Mouse (Mus musculus) heart, embryonic 12.5 days (tissue): ENCODE results near the gene Tmem254a. TPM values are rescaled to one million over a fixed set of nuclear protein-coding genes. Genes with fewer than 3 reads are reported as not detected.
"Not testable (repeated sequence)": the region's sequence is repeated elsewhere in the genome, so short reads cannot be mapped to it uniquely, and the experiment has no call there.

ENCODE experiments used
- ATAC-seq: fragments of 200-750 bp; cut with Nextera tagmentation; 2 replicates; pipeline ENCODE4 v1.8.0; 2017; ENCODE audit warnings: moderate TSS enrichment, moderate library complexity; ENCODE audit not compliant: insufficient number of reproducible peaks, low FRiP score
- H3K27ac ChIP-seq: fragments of 300-500 bp; sonication (generic); 2 replicates; pipeline ENCODE4 v1.5.1; 2016; ENCODE audit warnings: mild to moderate bottlenecking, moderate library complexity; ENCODE audit not compliant: poor library complexity, severe bottlenecking
- H3K27me3 ChIP-seq: fragments of 300-500 bp; sonication (generic); replicated peaks from 2 replicates; pipeline ENCODE4 v1.6.1; 2016; ENCODE audit warnings: mild to moderate bottlenecking, moderate library complexity
- H3K36me3 ChIP-seq: fragments of 300-500 bp; sonication (generic); 2 replicates; pipeline ENCODE4 v1.6.1; 2016; ENCODE audit warnings: mild to moderate bottlenecking, moderate library complexity
- H3K4me1 ChIP-seq: fragments of 300-500 bp; sonication (generic); replicated peaks from 2 replicates; pipeline ENCODE4 v1.6.1; 2016; ENCODE audit warnings: mild to moderate bottlenecking
- H3K4me2 ChIP-seq: fragments of 300-500 bp; sonication (generic); 2 replicates; pipeline ENCODE4 v1.6.1; 2016; ENCODE audit warnings: mild to moderate bottlenecking, moderate library complexity
- H3K4me3 ChIP-seq: fragments of 300-500 bp; sonication (generic); 2 replicates; pipeline ENCODE4 v1.5.1; 2016; ENCODE audit warnings: mild to moderate bottlenecking
- H3K9ac ChIP-seq: fragments of 300-500 bp; sonication (generic); 2 replicates; pipeline ENCODE4 v1.6.1; 2016; ENCODE audit warnings: mild to moderate bottlenecking, moderate library complexity
- H3K9me3 ChIP-seq: fragments of 300-500 bp; sonication (generic); replicated peaks from 2 replicates; pipeline ENCODE4 v1.6.1; 2016; ENCODE audit warnings: mild to moderate bottlenecking, moderate library complexity
- WGBS: fragments of 180-500 bp; shearing (Covaris S2); methylation state at CpG from one replicate; pipeline ENCODE4 v1.1.7; 2016; 5-methylcytosine and 5-hydroxymethylcytosine counted together
- polyA plus RNA-seq: library from polyadenylated mRNA; unstranded; fragments of >200 nt; fragmentation: Nextera tagmentation; extraction: Ambion mirVana; gene quantifications from 2 replicates; pipeline ENCODE4 v1.2.1, GENCODE M21; 2016

Gene Tmem254a
- 0.81 and 2.2 TPM in 2 replicates for polyA plus RNA-seq

- not testable (repeated sequence) for ATAC-seq, H3K4me3 ChIP-seq, H3K9me3 ChIP-seq, H3K4me2 ChIP-seq, H3K4me1 ChIP-seq, H3K27ac ChIP-seq, H3K9ac ChIP-seq, H3K36me3 ChIP-seq, H3K27me3 ChIP-seq
- no CpG with 5 or more reads among the region's 10 CpGs for WGBS
These were observed at the start of gene Tmem254a for GRCm38 (mm10) chr14:25927562-25927881. Tmem254a (minus strand) TSS chr14:25927672.

GRCm38 (mm10) chr14:25957861-25958260 lies 30.4 kb upstream of the Tmem254a start:
- not testable (repeated sequence) for H3K4me3 ChIP-seq, H3K36me3 ChIP-seq, H3K27me3 ChIP-seq, H3K9me3 ChIP-seq, H3K4me1 ChIP-seq, H3K4me2 ChIP-seq, H3K27ac ChIP-seq, ATAC-seq, H3K9ac ChIP-seq
- WGBS = no CpG with 5 or more reads among the region's 3 CpGs

GRCm38 (mm10) chr14:25938004-25938403 lies 10.5 kb upstream of the Tmem254a start, which contains the start of gene Cphx1:
Cphx1 (plus strand) TSS chr14:25938304.
- not testable (repeated sequence) for H3K9me3 ChIP-seq, H3K4me1 ChIP-seq, H3K9ac ChIP-seq, ATAC-seq, H3K36me3 ChIP-seq, H3K4me2 ChIP-seq, H3K27me3 ChIP-seq, H3K4me3 ChIP-seq, H3K27ac ChIP-seq
- no CpG with 5 or more reads among the region's 8 CpGs for WGBS

- H3K27me3 ChIP-seq, H3K27ac ChIP-seq, H3K9me3 ChIP-seq, H3K9ac ChIP-seq, ATAC-seq, H3K4me3 ChIP-seq, H3K36me3 ChIP-seq, H3K4me1 ChIP-seq, H3K4me2 ChIP-seq: not testable (repeated sequence)
- no CpG with 5 or more reads among the region's 5 CpGs for WGBS
These were observed 9.6 kb upstream of the Tmem254a start for GRCm38 (mm10) chr14:25936867-25937630.

- not testable (repeated sequence) for H3K27me3 ChIP-seq, H3K9ac ChIP-seq, H3K27ac ChIP-seq, H3K4me1 ChIP-seq, H3K9me3 ChIP-seq, H3K4me3 ChIP-seq, H3K36me3 ChIP-seq, H3K4me2 ChIP-seq
- no CpG with 5 or more reads among the region's 44 CpGs for WGBS
- peak; percentile 2; the same call in 1 of the 2 replicates for ATAC-seq
These were observed 484 bp downstream of the Tmem254a start for GRCm38 (mm10) chr14:25926814-25927561.

GRCm38 (mm10) chr14:25918427-25919170 lies 8.9 kb downstream of the Tmem254a start:
- H3K9me3 ChIP-seq, H3K4me2 ChIP-seq, H3K27ac ChIP-seq, ATAC-seq, H3K9ac ChIP-seq, H3K36me3 ChIP-seq, H3K4me3 ChIP-seq, H3K27me3 ChIP-seq, H3K4me1 ChIP-seq: not testable (repeated sequence)
- WGBS = no CpG with 5 or more reads among the region's 5 CpGs

- H3K27ac ChIP-seq, H3K9me3 ChIP-seq, H3K36me3 ChIP-seq, ATAC-seq, H3K27me3 ChIP-seq, H3K4me1 ChIP-seq, H3K4me3 ChIP-seq, H3K9ac ChIP-seq, H3K4me2 ChIP-seq: not testable (repeated sequence)
- no CpG with 5 or more reads among the region's 8 CpGs for WGBS
These were observed 18.5 kb downstream of the Tmem254a start for GRCm38 (mm10) chr14:25908976-25909375.

GRCm38 (mm10) chr14:25907272-25907671 lies 20.2 kb downstream of the Tmem254a start:
- not testable (repeated sequence) for H3K4me3 ChIP-seq, ATAC-seq, H3K36me3 ChIP-seq, H3K4me2 ChIP-seq, H3K4me1 ChIP-seq, H3K27me3 ChIP-seq, H3K27ac ChIP-seq, H3K9me3 ChIP-seq, H3K9ac ChIP-seq
- WGBS = no CpG with 5 or more reads among the region's 9 CpGs

- WGBS = 86% methylated on average over 1 of the region's 5 CpGs
- not testable (repeated sequence) for H3K4me2 ChIP-seq, ATAC-seq, H3K9me3 ChIP-seq, H3K9ac ChIP-seq, H3K4me1 ChIP-seq, H3K4me3 ChIP-seq, H3K36me3 ChIP-seq, H3K27ac ChIP-seq, H3K27me3 ChIP-seq
These were observed 22.2 kb downstream of the Tmem254a start for GRCm38 (mm10) chr14:25905243-25905642.

- not testable (repeated sequence) for H3K4me2 ChIP-seq, H3K4me1 ChIP-seq, H3K27ac ChIP-seq, ATAC-seq, H3K27me3 ChIP-seq, H3K9me3 ChIP-seq, H3K9ac ChIP-seq, H3K4me3 ChIP-seq, H3K36me3 ChIP-seq
- no CpG with 5 or more reads among the region's 10 CpGs for WGBS
These were observed 24.5 kb downstream of the Tmem254a start, which contains the start of gene Plac9a for GRCm38 (mm10) chr14:25903000-25903399. Plac9a (minus strand) TSS chr14:25903100.

- not testable (repeated sequence) for ATAC-seq
- no CpG with 5 or more reads among the region's 7 CpGs for WGBS
These were observed 31.8 kb downstream of the Tmem254a start for GRCm38 (mm10) chr14:25895686-25896085.

More at GRCm38 (mm10) chr14:25895686-25896085, 31.8 kb downstream of the Tmem254a start:
- not testable (repeated sequence) for H3K9me3 ChIP-seq, H3K36me3 ChIP-seq, H3K4me2 ChIP-seq, H3K9ac ChIP-seq, H3K4me3 ChIP-seq, H3K27me3 ChIP-seq, H3K27ac ChIP-seq, H3K4me1 ChIP-seq
